In the genomic region with DNA sequence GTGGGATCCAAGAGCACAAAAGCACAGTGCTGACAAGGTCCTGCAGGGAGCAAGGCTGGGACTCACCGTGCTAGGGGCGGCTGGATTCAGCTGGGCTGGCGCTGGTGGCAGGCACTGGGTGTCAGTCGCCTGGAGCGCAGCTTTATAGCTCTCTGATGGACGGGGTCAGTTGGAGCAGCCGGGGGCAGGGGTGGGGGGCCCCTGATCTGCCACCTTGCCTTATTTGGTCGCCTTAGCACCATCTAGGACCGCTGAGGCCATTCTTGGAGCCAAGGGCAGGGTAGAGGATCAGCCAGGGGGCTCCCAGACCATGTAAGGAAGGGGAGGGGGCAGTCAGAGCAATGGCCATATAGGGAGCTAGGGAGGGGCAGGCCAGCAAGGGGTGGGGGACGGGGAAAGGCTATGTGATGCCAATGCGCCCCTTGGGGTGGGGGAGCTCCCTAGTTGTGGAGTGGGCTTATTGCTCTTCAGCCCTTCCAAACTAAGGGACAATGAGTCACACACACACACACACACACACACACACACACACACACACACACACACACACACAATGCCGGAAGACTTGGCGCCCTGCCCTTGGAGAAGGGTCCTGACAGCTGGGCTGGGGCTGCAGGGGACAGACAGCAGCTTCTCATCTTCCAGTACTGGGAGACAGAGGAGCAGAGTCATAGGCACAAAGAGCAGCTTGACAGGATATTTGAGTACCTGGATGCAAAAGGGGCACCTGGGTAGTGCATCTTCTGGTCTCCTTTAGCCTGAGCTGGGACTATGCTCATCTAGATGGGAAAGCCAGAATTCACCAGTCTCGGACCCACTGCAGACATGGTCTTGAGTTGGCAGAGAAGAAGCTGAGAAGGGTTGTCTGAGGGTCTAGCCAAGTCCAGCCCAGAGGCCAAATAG, we compare ENCODE assay signal across 9 mouse cellular contexts. TPM values are rescaled to one million over a fixed set of nuclear protein-coding genes. Genes with fewer than 3 reads are reported as not detected.
DNase-seq lines count a peak whose midpoint lies in the region; ATAC-seq and TF ChIP-seq lines count a peak whose summit lies in the region.
"Had no signal": no experiment of that assay in that cellular context is flagged by ENCODE, and none has a peak within 500 bp of the region (broad histone marks: within the 10 kb centered on the region; RNA-seq: fewer than 3 reads in every experiment).

A gene (minus strand): TSS at position 853 of the 903 bp plus-strand sequence.

- peak; percentile 86 for ATAC-seq in lung, embryonic 14.5 days (ENCODE audit: insufficient read depth)
- no peak for ATAC-seq in hindbrain, embryonic 15.5 days (ENCODE audit: low FRiP score, low read depth)
- ATAC-seq in neural tube, embryonic 12.5 days (ENCODE audit: low FRiP score, low read depth), result 0 out of 2 replicates have a peak, but pooled peaks have one; percentile 37
- ATAC-seq: Patski had no signal

- DNase-seq in lung, embryonic 14.5 days, result peak; percentile 81
- no peak for DNase-seq in lung, postnatal 10 days
- peak; percentile 52 for DNase-seq in gastrocnemius, postnatal 14 days
- DNase-seq in left cerebral cortex, adult 11 months (ENCODE audit: low spot score), result no peak
- DNase-seq in thymus, postnatal 14 days, result no peak
- DNase-seq in frontal cortex, postnatal 14 days (ENCODE audit: low spot score in 2 of 2), result no peak

- no peak for TF ChIP-seq CTCF in lung, embryonic 14.5 days (IDR thresholded peaks at IDR 0.05; ENCODE audit: low read depth)

- peak within 1 kb of the TSS; percentile 57 for H3K4me2 ChIP-seq in lung, embryonic 14.5 days
- 0 out of 2 replicates have a peak within 1 kb of the TSS, but pooled peaks have one; percentile 8 for H3K4me2 ChIP-seq in hindbrain, embryonic 15.5 days
- peak within 1 kb of the TSS; percentile 25; the same call in 1 of the 2 replicates for H3K4me2 ChIP-seq in neural tube, embryonic 12.5 days (replicated peaks)

- no peaks in the 10 kb centered on the region for H3K36me3 ChIP-seq in lung, embryonic 14.5 days (ENCODE audit: insufficient read depth)
- H3K36me3 ChIP-seq in hindbrain, embryonic 15.5 days, result no peaks in the 10 kb centered on the region
- no peaks in the 10 kb centered on the region for H3K36me3 ChIP-seq in neural tube, embryonic 12.5 days

- no peaks in the 10 kb centered on the region for H3K27me3 ChIP-seq in lung, embryonic 14.5 days (ENCODE audit: insufficient read depth, low read length)
- no peaks in the 10 kb centered on the region for H3K27me3 ChIP-seq in hindbrain, embryonic 15.5 days
- no peaks in the 10 kb centered on the region for H3K27me3 ChIP-seq in neural tube, embryonic 12.5 days (replicated peaks)

- H3K4me1 ChIP-seq in lung, embryonic 14.5 days (ENCODE audit: insufficient read depth), result peaks cover 6% of the 10 kb centered on the region; the same call in 1 of the 2 replicates
- H3K4me1 ChIP-seq in hindbrain, embryonic 15.5 days (replicated peaks), result no peaks in the 10 kb centered on the region
- H3K4me1 ChIP-seq in neural tube, embryonic 12.5 days, result no peaks in the 10 kb centered on the region; the same call in 1 of the 2 replicates

- 20% methylated on average over 14 of the region's 14 CpGs for WGBS in lung, embryonic 14.5 days
- 37% methylated on average over 13 of the region's 14 CpGs for WGBS in hindbrain, embryonic 15.5 days
- 31% methylated on average over 14 of the region's 14 CpGs for WGBS in neural tube, embryonic 12.5 days

- intact Hi-C loops in gastrocnemius, postnatal 14 days (cut with DNase I; ENCODE audit: low total_unique reads), result no loop called here

- no peaks in the 10 kb centered on the region for H3K9me3 ChIP-seq in lung, embryonic 14.5 days (ENCODE audit: low read depth, low read length)
- no peaks in the 10 kb centered on the region for H3K9me3 ChIP-seq in hindbrain, embryonic 15.5 days
- no peaks in the 10 kb centered on the region for H3K9me3 ChIP-seq in neural tube, embryonic 12.5 days

- H3K4me3 ChIP-seq in lung, embryonic 14.5 days (ENCODE audit: low read depth, low read length), result peak within 1 kb of the TSS; percentile 22
- no peak within 1 kb of the TSS for H3K4me3 ChIP-seq in hindbrain, embryonic 15.5 days
- H3K4me3 ChIP-seq in neural tube, embryonic 12.5 days, result no peak within 1 kb of the TSS

- peak within 1 kb of the TSS; percentile 14 for H3K9ac ChIP-seq in lung, embryonic 14.5 days
- H3K9ac ChIP-seq in hindbrain, embryonic 15.5 days, result no peak within 1 kb of the TSS
- H3K9ac ChIP-seq in neural tube, embryonic 12.5 days, result no peak within 1 kb of the TSS

- peak within 1 kb of the TSS; percentile 12; the same call in 1 of the 2 replicates for H3K27ac ChIP-seq in lung, embryonic 14.5 days (ENCODE audit: low read depth)
- no peak within 1 kb of the TSS for H3K27ac ChIP-seq in hindbrain, embryonic 15.5 days (replicated peaks)
- H3K27ac ChIP-seq in neural tube, embryonic 12.5 days, result no peak within 1 kb of the TSS

RNA-seq across cellular contexts. Expression of the gene that starts here (rescaled TPM):
- polyA plus RNA-seq in lung, embryonic 14.5 days (2014; fragmentation: Nextera tagmentation; extraction: Ambion mirVana), result 106 and 243 TPM in 2 replicates
- total RNA-seq in gastrocnemius, postnatal 14 days (2021), result 1,000 to 10,000 TPM; 7,210 to 7,715 TPM
- polyA plus RNA-seq in hindbrain, embryonic 15.5 days (2015; fragmentation: Nextera tagmentation; extraction: Ambion mirVana), result 1.4 and 6.4 TPM in 2 replicates
- 106 and 158 TPM in 2 replicates for polyA plus RNA-seq in neural tube, embryonic 12.5 days (2016; fragmentation: Nextera tagmentation; extraction: Ambion mirVana)
- polyA plus RNA-seq: Patski had no signal

Comparison
In these comparisons a context has a peak if more than half of its experiments do, and no peak if none do; other contexts are left out.
1. RNA of the gene that starts here (polyA plus RNA-seq): 106 to 158 TPM in neural tube, embryonic 12.5 days and 106 to 243 TPM in lung, embryonic 14.5 days; 1.4 to 6.4 TPM in hindbrain, embryonic 15.5 days; every median in the first group is over 10 times any median in the second.
2. DNase-seq: peak in lung, embryonic 14.5 days (single experiment) and gastrocnemius, postnatal 14 days (single experiment); none in lung, postnatal 10 days (single experiment), left cerebral cortex, adult 11 months (single experiment), thymus, postnatal 14 days (single experiment) and frontal cortex, postnatal 14 days (0 of 2).
3. Peak in every context shown above with its lines, with median percentiles within 50 percentile points of each other: H3K4me2 ChIP-seq.